Mouse (Mus musculus): ENCODE measurements around the gene Prrc2a. TPM values are rescaled to one million over a fixed set of nuclear protein-coding genes. Genes with fewer than 3 reads are reported as not detected.

The Prrc2a gene
- polyA plus RNA-seq, 1 experiment: 59.1 TPM

Other genes starting within 250 kb of the Prrc2a start
- gene Neu1, start 233.6 kb downstream of the Prrc2a start, polyA plus RNA-seq (2012; rRNA removed): 8.4 and 10.5 TPM in 2 replicates
- gene Hspa1b, start 205.7 kb downstream of the Prrc2a start, polyA plus RNA-seq (2012; rRNA removed): 1.1 and 1.3 TPM in 2 replicates
- not detected in 2 replicates for gene Gm20481, start 195.0 kb downstream of the Prrc2a start, polyA plus RNA-seq (2012; rRNA removed)
- 0.58 and 0.67 TPM in 2 replicates for gene Hspa1a, start 192.7 kb downstream of the Prrc2a start, polyA plus RNA-seq (2012; rRNA removed)
- gene Hspa1l, start 192.2 kb downstream of the Prrc2a start, polyA plus RNA-seq (2012; rRNA removed): 0.02 TPM in 2 replicates
- gene Lsm2, start 183.0 kb downstream of the Prrc2a start, polyA plus RNA-seq (2012; rRNA removed): 106 and 129 TPM in 2 replicates
- gene Vars, start 163.9 kb downstream of the Prrc2a start, polyA plus RNA-seq (2012; rRNA removed): 58.0 and 65.7 TPM in 2 replicates
- gene Vwa7, start 148.3 kb downstream of the Prrc2a start, polyA plus RNA-seq (2012; rRNA removed): 0.12 and 0.20 TPM in 2 replicates
- gene Sapcd1, start 136.9 kb downstream of the Prrc2a start, polyA plus RNA-seq (2012; rRNA removed): 2.0 TPM in 2 replicates
- 3.3 and 4.1 TPM in 2 replicates for gene Msh5, start 118.2 kb downstream of the Prrc2a start, polyA plus RNA-seq (2012; rRNA removed)
- gene Clic1, start 114.9 kb downstream of the Prrc2a start, polyA plus RNA-seq (2012; rRNA removed): 70.1 and 85.9 TPM in 2 replicates
- 11.1 and 13.5 TPM in 2 replicates for gene Ddah2, start 105.9 kb downstream of the Prrc2a start, polyA plus RNA-seq (2012; rRNA removed)
- 0.21 and 0.24 TPM in 2 replicates for gene Ly6g6c, start 99.5 kb downstream of the Prrc2a start, polyA plus RNA-seq (2012; rRNA removed)
- 1.8 and 2.7 TPM in 2 replicates for gene Mpig6b, start 98.7 kb downstream of the Prrc2a start, polyA plus RNA-seq (2012; rRNA removed)
- 0.03 and 0.15 TPM in 2 replicates for gene Ly6g6e, start 88.0 kb downstream of the Prrc2a start, polyA plus RNA-seq (2012; rRNA removed)
- gene Ly6g6d, start 86.8 kb downstream of the Prrc2a start, polyA plus RNA-seq (2012; rRNA removed): 0.66 and 0.76 TPM in 2 replicates
- gene Ly6g6f, start 79.3 kb downstream of the Prrc2a start, polyA plus RNA-seq (2012; rRNA removed): 4.6 TPM in 2 replicates
- 25.1 and 29.0 TPM in 2 replicates for gene Abhd16a, start 75.6 kb downstream of the Prrc2a start, polyA plus RNA-seq (2012; rRNA removed)
- not detected in 2 replicates for gene Ly6g5c, start 56.6 kb downstream of the Prrc2a start, polyA plus RNA-seq (2012; rRNA removed)
- gene Ly6g5b, start 49.5 kb downstream of the Prrc2a start, polyA plus RNA-seq (2012; rRNA removed): 0.42 and 0.67 TPM in 2 replicates
- 9.1 and 10.2 TPM in 2 replicates for gene Gpank1, start 43.4 kb downstream of the Prrc2a start, polyA plus RNA-seq (2012; rRNA removed)
- gene Csnk2b, start 42.8 kb downstream of the Prrc2a start, polyA plus RNA-seq (2012; rRNA removed): 76.9 and 86.4 TPM in 2 replicates
- gene D17H6S53E, start 38.5 kb downstream of the Prrc2a start, polyA plus RNA-seq (2012; rRNA removed): 1.2 and 1.6 TPM in 2 replicates
- 296 and 349 TPM in 2 replicates for gene Apom, start 32.8 kb downstream of the Prrc2a start, polyA plus RNA-seq (2012; rRNA removed)
- gene Bag6, start 29.7 kb downstream of the Prrc2a start, polyA plus RNA-seq (2012; rRNA removed): 40.6 and 45.5 TPM in 2 replicates
- 9.0 and 9.2 TPM in 2 replicates for gene Aif1, start 11.2 kb upstream of the Prrc2a start, polyA plus RNA-seq (2012; rRNA removed)
- gene Lst1, start 23.5 kb upstream of the Prrc2a start, polyA plus RNA-seq (2012; rRNA removed): 21.0 and 28.7 TPM in 2 replicates
- gene Ltb, start 29.5 kb upstream of the Prrc2a start, polyA plus RNA-seq (2012; rRNA removed): 0.53 and 0.76 TPM in 2 replicates
- gene Tnf, start 37.1 kb upstream of the Prrc2a start, polyA plus RNA-seq (2012; rRNA removed): 0.33 and 0.48 TPM in 2 replicates
- gene Lta, start 40.5 kb upstream of the Prrc2a start, polyA plus RNA-seq (2012; rRNA removed): 0.03 and 0.09 TPM in 2 replicates
- gene Gm16181, start 55.9 kb upstream of the Prrc2a start, polyA plus RNA-seq (2012; rRNA removed): 0.10 TPM in 1 of 2 replicates, not detected in the other
- gene Atp6v1g2, start 68.8 kb upstream of the Prrc2a start, polyA plus RNA-seq (2012; rRNA removed): 1.6 and 1.7 TPM in 2 replicates
- gene Nfkbil1, start 70.9 kb upstream of the Prrc2a start, polyA plus RNA-seq (2012; rRNA removed): 3.6 and 4.1 TPM in 2 replicates
- gene Ddx39b, start 76.8 kb upstream of the Prrc2a start, polyA plus RNA-seq (2012; rRNA removed): 174 and 208 TPM in 2 replicates
- 35.7 and 45.9 TPM in 2 replicates for gene H2-D1, start 97.8 kb upstream of the Prrc2a start, polyA plus RNA-seq (2012; rRNA removed)
- gene H2-Q1, start 155.5 kb upstream of the Prrc2a start, polyA plus RNA-seq (2012; rRNA removed): 0.50 and 0.63 TPM in 2 replicates
- gene H2-Q2, start 177.3 kb upstream of the Prrc2a start, polyA plus RNA-seq (2012; rRNA removed): 0.53 and 0.67 TPM in 2 replicates
- 6.6 and 6.8 TPM in 2 replicates for gene H2-Q4, start 214.7 kb upstream of the Prrc2a start, polyA plus RNA-seq (2012; rRNA removed)